Mouse (Mus musculus): ENCODE data around the gene Krtap9-3.

GRCm38 (mm10) chr11:99590981-99591380 lies 6.9 kb downstream of the Krtap9-3 start, which contains the start of gene Krtap1-3:
- TF ChIP-seq POLR2A (IDR thresholded peaks at IDR 0.05; ENCODE audit: control insufficient read depth, low read depth, low read length) = no peak
- TF ChIP-seq CTCF (IDR thresholded peaks at IDR 0.05; ENCODE audit: control insufficient read depth, insufficient read depth, insufficient replicate concordance, low read depth, low read length) = no peak
